Mouse (Mus musculus) heart, postnatal 0 days (tissue): ENCODE data around the gene Ppp1r12a. TPM values are rescaled to one million over a fixed set of nuclear protein-coding genes. Genes with fewer than 3 reads are reported as not detected.

Experiments used
- ATAC-seq: fragments of 200-750 bp; cut with Nextera tagmentation; 2 replicates; pipeline ENCODE4 v1.8.0; 2017; ENCODE audit warnings: low read depth, moderate number of reproducible peaks, moderate library complexity; ENCODE audit not compliant: insufficient read depth
- DNase-seq: peaks from one replicate; pipeline ENCODE4 v3.0.0-alpha.2; 2016; ENCODE audit warnings: low spot score
- H3K27ac ChIP-seq: fragments of 300-500 bp; sonication (generic); 2 replicates; pipeline ENCODE4 v1.5.1; 2014; ENCODE audit warnings: low read depth, mild to moderate bottlenecking
- H3K27me3 ChIP-seq: fragments of 300-500 bp; sonication (generic); 2 replicates; pipeline ENCODE4 v1.6.1; 2014; ENCODE audit warnings: low read length, mixed read lengths; ENCODE audit not compliant: control insufficient read depth, insufficient read depth
- H3K36me3 ChIP-seq: fragments of 300-500 bp; sonication (generic); replicated peaks from 2 replicates; pipeline ENCODE4 v1.6.1; 2014; ENCODE audit warnings: low read length, mixed read lengths; ENCODE audit not compliant: control insufficient read depth, insufficient read depth
- H3K4me1 ChIP-seq: fragments of 300-500 bp; sonication (generic); 2 replicates; pipeline ENCODE4 v1.6.1; 2014; ENCODE audit warnings: antibody characterized with exemption; ENCODE audit not compliant: control insufficient read depth, insufficient read depth
- H3K4me2 ChIP-seq: fragments of 300-500 bp; sonication (generic); 2 replicates; pipeline ENCODE4 v1.6.1; 2014; ENCODE audit warnings: low read depth, mild to moderate bottlenecking, low read length, moderate library complexity
- H3K4me3 ChIP-seq: fragments of 300-500 bp; sonication (generic); 2 replicates; pipeline ENCODE4 v1.5.1; 2014; ENCODE audit warnings: low read depth, low read length
- H3K9ac ChIP-seq: fragments of 300-500 bp; sonication (generic); replicated peaks from 2 replicates; pipeline ENCODE4 v1.6.1; 2014; ENCODE audit warnings: low read depth, low read length, mixed read lengths
- H3K9me3 ChIP-seq: fragments of 300-500 bp; sonication (generic); replicated peaks from 2 replicates; pipeline ENCODE4 v1.6.1; 2016; ENCODE audit warnings: low read length; ENCODE audit not compliant: control insufficient read depth
- CTCF ChIP-seq: IDR thresholded peaks from 2 replicates; pipeline ENCODE4 v1.5.1; 2016; ENCODE audit warnings: antibody characterized with exemption, control low read depth, low read depth
- EP300 ChIP-seq: IDR thresholded peaks from 2 replicates; pipeline ENCODE4 v1.6.1; 2016; ENCODE audit warnings: antibody characterized with exemption, low read depth
- WGBS: fragments of 180-500 bp; shearing (Covaris S2); extraction: QIAGEN DNeasy Blood & Tissue Kit; methylation state at CpG from one replicate; pipeline ENCODE4 v1.1.7; 2014; 5-methylcytosine and 5-hydroxymethylcytosine counted together
- polyA plus RNA-seq: library from polyadenylated mRNA; unstranded; fragments of >200 nt; fragmentation: Nextera tagmentation; extraction: Ambion mirVana; gene quantifications from 2 replicates; pipeline ENCODE4 v1.2.1, GENCODE M21; 2015
- total RNA-seq: library from RNA; depleted of rRNA; stranded (reverse); fragments of >200 nt; gene quantifications from 2 replicates; pipeline ENCODE4 v1.2.3, GENCODE M21; 2014; ENCODE audit warnings: low replicate concordance

The Ppp1r12a gene
- total and polyA plus RNA-seq, 2 experiments from 2014 or later, result 78.1 to 87.8 TPM

- H3K4me1 ChIP-seq, result peaks cover 23% of the 10 kb centered on the region
These were observed 1.0 kb downstream of the Ppp1r12a start for GRCm38 (mm10) chr10:108163021-108163410.

GRCm38 (mm10) chr10:108163451-108163850 lies 1.5 kb downstream of the Ppp1r12a start:
- 8% methylated on average over 3 of the region's 3 CpGs for WGBS
- Histone ChIP-seq H3K9me3 (no peaks in the 10 kb centered on the region), H3K27ac (peak overlapping the region; percentile 100), H3K4me2 (peak overlapping the region; percentile 62), H3K4me1 (peaks cover 27% of the 10 kb centered on the region), H3K27me3 (no peaks in the 10 kb centered on the region), H3K9ac (peak overlapping the region; percentile 100), H3K4me3 (peak overlapping the region; percentile 100), H3K36me3 (no peaks in the 10 kb centered on the region)
- no peak for TF ChIP-seq EP300
- no peak for TF ChIP-seq CTCF
- ATAC-seq (no peak), DNase-seq (no peak)

More at GRCm38 (mm10) chr10:108163021-108163410, 1.0 kb downstream of the Ppp1r12a start:
- peak overlapping the region; percentile 62 for H3K4me2 ChIP-seq
- H3K9me3 ChIP-seq, result no peaks in the 10 kb centered on the region
- ATAC-seq, result no peak
- peak overlapping the region; percentile 100 for H3K27ac ChIP-seq
- under 1% methylated on average over 12 of the region's 12 CpGs for WGBS
- H3K36me3 ChIP-seq, result no peaks in the 10 kb centered on the region
- no peak for TF ChIP-seq CTCF
- TF ChIP-seq EP300, result no peak
- peak overlapping the region; percentile 100 for H3K4me3 ChIP-seq
- no peak for DNase-seq
- H3K27me3 ChIP-seq, result no peaks in the 10 kb centered on the region
- H3K9ac ChIP-seq, result peak overlapping the region; percentile 100

GRCm38 (mm10) chr10:108167823-108168222 lies 5.8 kb downstream of the Ppp1r12a start:
- peaks cover 43% of the 10 kb centered on the region for H3K4me1 ChIP-seq
- peak overlapping the region; percentile 9; the same call in 1 of the 2 replicates for H3K9ac ChIP-seq
- H3K27me3 ChIP-seq, result no peaks in the 10 kb centered on the region
- H3K27ac ChIP-seq, result peak overlapping the region; percentile 80
- H3K4me3 ChIP-seq, result peak overlapping the region; percentile 2; the same call in 1 of the 2 replicates
- TF ChIP-seq EP300 (no peak), CTCF (no peak)
- DNase-seq, result peak; percentile 85
- H3K4me2 ChIP-seq, result peak overlapping the region; percentile 24
- H3K9me3 ChIP-seq, result no peaks in the 10 kb centered on the region
- ATAC-seq, result peak; percentile 79
- WGBS, result 21% methylated on average over 5 of the region's 5 CpGs
- H3K36me3 ChIP-seq, result no peaks in the 10 kb centered on the region

- no peak overlapping the region for H3K9ac ChIP-seq
- no peaks in the 10 kb centered on the region for H3K9me3 ChIP-seq
- H3K27me3 ChIP-seq, result no peaks in the 10 kb centered on the region
- peaks cover 47% of the 10 kb centered on the region for H3K4me1 ChIP-seq
- no peak for TF ChIP-seq EP300
- TF ChIP-seq CTCF, result no peak
- peak; percentile 66 for ATAC-seq
- H3K4me3 ChIP-seq, result no peak overlapping the region
- 31% methylated on average over 3 of the region's 3 CpGs for WGBS
- DNase-seq, result no peak
- H3K4me2 ChIP-seq, result no peak overlapping the region; the same call in 1 of the 2 replicates
- H3K36me3 ChIP-seq, result no peaks in the 10 kb centered on the region
- H3K27ac ChIP-seq, result peak overlapping the region; percentile 78
These were observed 8.8 kb downstream of the Ppp1r12a start for GRCm38 (mm10) chr10:108170818-108171217.

- ATAC-seq, result no peak
- Histone ChIP-seq H3K4me2 (no peak overlapping the region), H3K9me3 (no peaks in the 10 kb centered on the region), H3K27ac (peak overlapping the region; percentile 78), H3K36me3 (no peaks in the 10 kb centered on the region), H3K4me1 (peaks cover 43% of the 10 kb centered on the region), H3K4me3 (no peak overlapping the region), H3K9ac (no peak overlapping the region), H3K27me3 (no peaks in the 10 kb centered on the region)
- no peak for DNase-seq
- TF ChIP-seq EP300 (no peak), CTCF (no peak)
- 34% methylated on average over 3 of the region's 3 CpGs for WGBS
These were observed 9.6 kb downstream of the Ppp1r12a start for GRCm38 (mm10) chr10:108171637-108172036.
